Mouse (Mus musculus) gastrocnemius, adult 18-20 months (tissue): ENCODE measurements around the gene Cbarp. TPM values are rescaled to one million over a fixed set of nuclear protein-coding genes. Genes with fewer than 3 reads are reported as not detected.
"Not testable (repeated sequence)": the region's sequence is repeated elsewhere in the genome, so short reads cannot be mapped to it uniquely, and the experiment has no call there.

Experiments
- DNase-seq: peaks from one replicate; pipeline ENCODE4 v3.0.0; 2021; ENCODE audit warnings: low spot score
- total RNA-seq, 2 experiments: library from RNA; stranded (reverse); gene quantifications; 2 replicates each; pipeline ENCODE4 v1.2.3; 2021

The Cbarp gene
- total RNA-seq, 2 experiments from 2014 or later: 1.6 to 1.9 TPM

GRCm38 (mm10) chr10:80170601-80171021 lies 30.0 kb upstream of the Cbarp start:
- no peak for DNase-seq

GRCm38 (mm10) chr10:80170052-80170451 lies 29.4 kb upstream of the Cbarp start:
- no peak for DNase-seq

DNA sequence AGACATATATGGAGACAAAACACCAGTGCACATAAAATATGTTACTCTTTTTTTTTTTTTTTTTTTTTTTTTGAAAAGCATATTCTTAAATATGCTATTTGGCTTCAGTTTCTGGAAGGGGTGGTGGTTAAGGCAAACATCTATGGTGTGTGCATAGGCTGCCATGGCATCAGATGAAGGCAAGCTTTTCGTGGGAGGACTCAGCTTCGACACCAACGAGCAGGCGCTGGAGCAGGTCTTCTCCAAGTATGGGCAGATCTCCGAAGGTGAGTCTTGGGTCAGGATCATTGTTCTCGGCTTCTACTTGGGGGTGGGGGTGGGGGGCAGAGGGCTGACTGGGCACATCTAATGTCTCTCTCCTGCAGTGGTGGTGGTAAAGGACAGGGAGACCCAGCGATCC lies 29.0 kb upstream of the Cbarp start:
- DNase-seq: no peak

- no peak for DNase-seq
Measured at GRCm38 (mm10) chr10:80169070-80169469, 28.4 kb upstream of the Cbarp start.

- peak; percentile 94 for DNase-seq
Measured at GRCm38 (mm10) chr10:80168038-80168661, 27.5 kb upstream of the Cbarp start.

GRCm38 (mm10) chr10:80167460-80168037 lies 26.9 kb upstream of the Cbarp start:
- peak; percentile 99 for DNase-seq

DNA sequence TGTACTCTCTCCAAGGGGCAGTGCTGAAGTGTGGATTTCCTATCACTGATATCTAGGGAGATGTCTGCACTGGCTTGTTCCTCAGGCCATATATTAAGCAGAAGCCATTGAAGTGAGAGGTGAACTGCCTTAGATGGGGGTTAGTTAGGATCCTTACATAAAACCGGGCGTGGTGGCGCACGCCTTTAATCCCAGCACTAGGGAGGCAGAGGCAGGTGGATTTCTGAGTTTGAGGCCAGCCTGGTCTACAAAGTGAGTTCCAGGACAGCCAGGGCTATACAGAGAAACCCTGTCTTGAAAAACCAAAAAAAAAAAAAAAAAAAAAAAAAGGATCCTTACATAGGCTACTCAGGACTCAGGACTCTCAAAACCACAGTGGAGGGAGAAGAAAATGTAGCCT lies 25.5 kb upstream of the Cbarp start:
- DNase-seq: not testable (repeated sequence)

- DNase-seq: peak; percentile 17
Measured at GRCm38 (mm10) chr10:80165392-80166128, 24.9 kb upstream of the Cbarp start, which contains the start of gene Cirbp. Gene Cirbp (plus strand): TSS chr10:80165985.

GRCm38 (mm10) chr10:80164998-80165344 lies 24.3 kb upstream of the Cbarp start:
- DNase-seq: peak; percentile 98

- DNase-seq: peak; percentile 28
Measured at GRCm38 (mm10) chr10:80164161-80164997, 23.7 kb upstream of the Cbarp start.

GRCm38 (mm10) chr10:80163721-80164120 lies 23.1 kb upstream of the Cbarp start:
- peak; percentile 56 for DNase-seq

- DNase-seq: no peak
Measured at GRCm38 (mm10) chr10:80162716-80163299, 22.2 kb upstream of the Cbarp start.

- no peak for DNase-seq
Measured at GRCm38 (mm10) chr10:80162243-80162608, 21.6 kb upstream of the Cbarp start.

GRCm38 (mm10) chr10:80161522-80162242 lies 21.0 kb upstream of the Cbarp start:
- DNase-seq: no peak

- DNase-seq: peak; percentile 84
Measured at GRCm38 (mm10) chr10:80160455-80161371, 20.1 kb upstream of the Cbarp start.

GRCm38 (mm10) chr10:80159561-80160454 lies 19.2 kb upstream of the Cbarp start:
- DNase-seq: peak; percentile 99

GRCm38 (mm10) chr10:80159021-80159560 lies 18.5 kb upstream of the Cbarp start:
- DNase-seq: no peak

DNA sequence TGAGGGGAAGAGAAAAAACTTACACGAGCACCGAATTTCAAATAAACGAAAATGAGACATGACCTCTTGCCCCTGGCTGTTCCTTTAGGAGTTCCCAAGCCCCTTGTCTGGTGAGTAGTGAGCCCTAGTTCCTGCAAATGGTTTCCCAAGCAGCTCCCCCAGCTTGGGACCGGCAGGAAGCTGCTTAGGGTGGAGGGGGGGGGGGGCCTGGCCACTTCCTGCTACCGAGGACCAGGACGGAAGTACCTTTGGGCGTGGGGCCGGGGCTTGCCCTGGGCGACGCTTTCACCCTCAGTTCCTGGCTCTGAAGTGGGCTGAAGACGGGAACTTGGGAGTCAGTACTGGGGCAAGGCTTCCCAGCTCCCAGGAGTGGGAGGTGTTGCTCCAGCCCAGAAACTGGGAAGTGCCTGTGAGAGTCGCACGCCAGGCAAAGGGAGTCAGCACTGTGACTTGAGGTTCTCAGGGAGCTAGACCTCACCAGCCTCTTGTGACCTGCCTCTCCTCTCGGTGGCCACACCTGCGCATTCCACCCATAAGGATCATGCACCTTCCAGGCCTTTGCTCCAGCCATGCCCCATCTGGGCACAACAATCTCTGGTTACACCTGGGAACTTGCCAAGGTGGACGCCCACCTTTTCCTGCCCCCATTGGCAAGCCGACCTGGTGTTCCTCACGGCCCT lies 17.8 kb upstream of the Cbarp start:
- DNase-seq: peak; percentile 69
